Mouse (Mus musculus) heart, embryonic 12.5 days (tissue): Measurements from ENCODE around the gene Cd3d. TPM values are rescaled to one million over a fixed set of nuclear protein-coding genes. Genes with fewer than 3 reads are reported as not detected.

ENCODE experiments used
- polyA plus RNA-seq: library from polyadenylated mRNA; unstranded; fragments of >200 nt; fragmentation: Nextera tagmentation; extraction: Ambion mirVana; gene quantifications from 2 replicates; pipeline ENCODE4 v1.2.1, GENCODE M21; 2016

Gene Cd3d
- polyA plus RNA-seq, 1 experiment from 2014 or later, result not detected

Other genes starting within 250 kb of the Cd3d start
- 34.8 and 36.9 TPM in 2 replicates for gene Phldb1, start 246.6 kb upstream of the Cd3d start, polyA plus RNA-seq
- gene Arcn1, start 213.9 kb upstream of the Cd3d start, polyA plus RNA-seq, result 151 and 160 TPM in 2 replicates
- gene Ift46, start 213.9 kb upstream of the Cd3d start, polyA plus RNA-seq, result 63.1 and 71.9 TPM in 2 replicates
- 2.2 and 2.4 TPM in 2 replicates for gene Tmem25, start 182.5 kb upstream of the Cd3d start, polyA plus RNA-seq
- gene Ttc36, start 178.7 kb upstream of the Cd3d start, polyA plus RNA-seq, result not detected in 2 replicates
- gene Kmt2a, start 100.5 kb upstream of the Cd3d start, polyA plus RNA-seq, result 11.9 and 12.0 TPM in 2 replicates
- gene Atp5l, start 61.0 kb upstream of the Cd3d start, polyA plus RNA-seq, result 924 and 963 TPM in 2 replicates
- 18.9 and 21.6 TPM in 2 replicates for gene Ube4a, start 16.2 kb upstream of the Cd3d start, polyA plus RNA-seq
- 0.35 TPM in 1 of 2 replicates, not detected in the other for gene Cd3g, start 1.4 kb upstream of the Cd3d start, polyA plus RNA-seq
- gene Cd3e, start 27.8 kb downstream of the Cd3d start, polyA plus RNA-seq, result not detected in 2 replicates
- 0.92 and 0.96 TPM in 2 replicates for gene Mpzl2, start 58.0 kb downstream of the Cd3d start, polyA plus RNA-seq
- gene Mpzl3, start 73.4 kb downstream of the Cd3d start, polyA plus RNA-seq, result 2.1 and 2.2 TPM in 2 replicates
- 0.42 and 0.51 TPM in 2 replicates for gene Jaml, start 97.4 kb downstream of the Cd3d start, polyA plus RNA-seq
- 1.2 and 2.1 TPM in 2 replicates for gene Scn2b, start 136.0 kb downstream of the Cd3d start, polyA plus RNA-seq
- 0.62 and 0.91 TPM in 2 replicates for gene Scn4b, start 156.6 kb downstream of the Cd3d start, polyA plus RNA-seq
- not detected in 2 replicates for gene BC049352, start 200.2 kb downstream of the Cd3d start, polyA plus RNA-seq
- not detected in 2 replicates for gene Tmprss4, start 222.3 kb downstream of the Cd3d start, polyA plus RNA-seq